Comparison of ENCODE assay signal across 26 mouse cellular contexts in the genomic region with DNA sequence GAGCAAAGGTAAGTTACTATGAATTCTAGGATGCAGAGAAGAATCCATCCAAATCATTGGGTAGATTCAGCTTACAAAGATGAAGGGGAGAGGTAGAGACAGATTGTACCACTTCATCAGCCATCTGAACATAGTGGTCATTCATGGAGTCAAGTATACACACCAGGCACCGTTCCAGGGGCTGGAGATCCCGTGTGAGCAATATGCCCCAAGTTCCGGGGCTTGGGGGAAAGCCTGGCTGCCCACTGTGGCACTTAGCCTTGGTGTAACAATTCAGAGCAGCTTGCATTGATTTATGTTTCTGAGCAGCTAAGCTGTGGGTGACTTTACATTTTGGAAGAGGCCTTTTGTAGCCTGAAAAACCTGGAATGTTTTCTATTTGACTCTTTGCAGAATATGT. TPM values are rescaled to one million over a fixed set of nuclear protein-coding genes. Genes with fewer than 3 reads are reported as not detected.
DNase-seq lines count a peak whose midpoint lies in the region; ATAC-seq and TF ChIP-seq lines count a peak whose summit lies in the region.
"Had no signal": no experiment of that assay in that cellular context is flagged by ENCODE, and none has a peak within 500 bp of the region (broad histone marks: within the 10 kb centered on the region; RNA-seq: fewer than 3 reads in every experiment).

No protein-coding gene starts in this region.

- no peak overlapping the region for H3K4me2 ChIP-seq in embryonic facial prominence, embryonic 13.5 days
- H3K4me2 ChIP-seq in midbrain, embryonic 15.5 days = no peak overlapping the region
- H3K4me2 ChIP-seq: forebrain, embryonic 13.5 days; heart, embryonic 13.5 days; hindbrain, embryonic 14.5 days had no signal

- ATAC-seq in embryonic facial prominence, embryonic 13.5 days (ENCODE audit: insufficient number of reproducible peaks, insufficient read depth, low FRiP score, low TSS enrichment, low read depth) = no peak
- no peak for ATAC-seq in midbrain, embryonic 15.5 days (replicated peaks)
- ATAC-seq: forebrain, embryonic 13.5 days; forebrain, embryonic 16.5 days; hindbrain, postnatal 0 days; inflammation-experienced regulatory T-cells, adult 6 months; intestine, embryonic 16.5 days had no signal

- H3K27me3 ChIP-seq in embryonic facial prominence, embryonic 13.5 days = no peaks in the 10 kb centered on the region
- no peaks in the 10 kb centered on the region for H3K27me3 ChIP-seq in embryonic facial prominence, embryonic 10.5 days (replicated peaks; ENCODE audit: low read depth, poor library complexity, severe bottlenecking)
- no peaks in the 10 kb centered on the region for H3K27me3 ChIP-seq in MEL (ENCODE audit: control insufficient read depth in 1 of 2, insufficient read depth in 2 of 2, low read length in 2 of 2)
- H3K27me3 ChIP-seq in midbrain, embryonic 15.5 days (replicated peaks) = no peaks in the 10 kb centered on the region
- H3K27me3 ChIP-seq: forebrain, embryonic 13.5 days; heart, embryonic 13.5 days had no signal

- peak overlapping the region; percentile 11; the same call in 1 of the 2 replicates for H3K27ac ChIP-seq in embryonic facial prominence, embryonic 13.5 days
- no peak overlapping the region for H3K27ac ChIP-seq in embryonic facial prominence, embryonic 10.5 days (replicated peaks)
- H3K27ac ChIP-seq in MEL (ENCODE audit: control insufficient read depth, low read depth, low read length) = no peak overlapping the region
- no peak overlapping the region for H3K27ac ChIP-seq in midbrain, embryonic 15.5 days
- H3K27ac ChIP-seq: forebrain, embryonic 10.5 days; forebrain, embryonic 13.5 days; heart, adult 2 months; heart, embryonic 10.5 days; heart, embryonic 13.5 days; hindbrain, embryonic 14.5 days; hindbrain, postnatal 0 days had no signal

- no peak for TF ChIP-seq RAD21 in MEL (IDR thresholded peaks at IDR 0.05; ENCODE audit: low read depth, low read length)

- no peaks in the 10 kb centered on the region for H3K36me3 ChIP-seq in embryonic facial prominence, embryonic 13.5 days
- H3K36me3 ChIP-seq in embryonic facial prominence, embryonic 10.5 days (replicated peaks) = no peaks in the 10 kb centered on the region
- peaks cover 0 to 29% of the 10 kb centered on the region in 2 experiments; a peak in 2 of 4 replicates for H3K36me3 ChIP-seq in MEL (ENCODE audit: control insufficient read depth in 1 of 2, insufficient read depth in 2 of 2, low read length in 2 of 2)
- H3K36me3 ChIP-seq in midbrain, embryonic 15.5 days (replicated peaks) = no peaks in the 10 kb centered on the region
- H3K36me3 ChIP-seq: forebrain, embryonic 10.5 days; heart, embryonic 10.5 days; heart, embryonic 13.5 days had no signal

- TF ChIP-seq EP300 in MEL (IDR thresholded peaks at IDR 0.05; ENCODE audit: low read depth in 1 of 2, low read length in 2 of 2) = no peak

- peak; percentile 52 to 68 for DNase-seq in adrenal gland, adult (ENCODE audit: inconsistent age in 2 of 2, low spot score in 1 of 2)
- no peak for DNase-seq in adrenal gland, adult 8-10 months
- DNase-seq in embryonic facial prominence, embryonic 10.5 days (ENCODE audit: low spot score) = no peak
- no peak for DNase-seq in MEL (ENCODE audit: low read depth, low spot score)
- DNase-seq in adrenal gland, postnatal 25 days = peak; percentile 33
- DNase-seq in thymus, postnatal 36 days = no peak
- DNase-seq: cerebellum, adult 11 months; cerebellum, adult 2 months; cerebellum, adult 9-11 months; cerebellum, postnatal 25 days; gastrocnemius, postnatal 10 days; gastrocnemius, postnatal 36 days; heart, adult 2 months; heart, postnatal 14 days; heart, postnatal 4 days had no signal

- no peak for TF ChIP-seq POLR2A in MEL (IDR thresholded peaks at IDR 0.05; ENCODE audit: control insufficient read depth in 1 of 2, insufficient read depth in 1 of 2, low read depth in 1 of 2, low read length in 2 of 2, poor library complexity in 1 of 2)

- H3K4me3 ChIP-seq in embryonic facial prominence, embryonic 13.5 days = no peak overlapping the region
- H3K4me3 ChIP-seq in embryonic facial prominence, embryonic 10.5 days = no peak overlapping the region
- H3K4me3 ChIP-seq in MEL (ENCODE audit: control insufficient read depth in 1 of 2, insufficient read depth in 1 of 2, low read depth in 2 of 2, low read length in 2 of 2) = no peak overlapping the region
- no peak overlapping the region for H3K4me3 ChIP-seq in midbrain, embryonic 15.5 days
- H3K4me3 ChIP-seq: forebrain, embryonic 10.5 days; forebrain, embryonic 13.5 days; heart, adult 2 months; heart, embryonic 10.5 days; heart, embryonic 13.5 days had no signal

- TF ChIP-seq CTCF in MEL (IDR thresholded peaks at IDR 0.05 in 2 of 3, conservative IDR thresholded peaks at IDR 0.05 in 1 of 3; ENCODE audit: control insufficient read depth in 1 of 3, insufficient read depth in 1 of 3, low read depth in 2 of 3, low read length in 3 of 3, poor library complexity in 1 of 3, severe bottlenecking in 1 of 3) = no peak

- no peak overlapping the region for H3K9ac ChIP-seq in embryonic facial prominence, embryonic 13.5 days
- H3K9ac ChIP-seq in MEL (ENCODE audit: control insufficient read depth, low read depth, low read length, poor library complexity, severe bottlenecking) = no peak overlapping the region
- no peak overlapping the region for H3K9ac ChIP-seq in midbrain, embryonic 15.5 days
- H3K9ac ChIP-seq: forebrain, embryonic 13.5 days; heart, embryonic 13.5 days; hindbrain, embryonic 14.5 days had no signal

- WGBS in embryonic facial prominence, embryonic 13.5 days = 63% methylated on average over 3 of the region's 3 CpGs
- WGBS in embryonic facial prominence, embryonic 10.5 days = 88% methylated on average over 3 of the region's 3 CpGs
- 85% methylated on average over 3 of the region's 3 CpGs for WGBS in midbrain, embryonic 15.5 days

- no peaks in the 10 kb centered on the region for H3K79me2 ChIP-seq in MEL (ENCODE audit: control insufficient read depth, insufficient read depth, low read length, poor library complexity)

- 0 out of 2 replicates have a peak, but pooled peaks cover under 1% of the 10 kb centered on the region for H3K9me3 ChIP-seq in embryonic facial prominence, embryonic 13.5 days
- peaks cover 7% of the 10 kb centered on the region; the same call in 1 of the 2 replicates for H3K9me3 ChIP-seq in embryonic facial prominence, embryonic 10.5 days
- no peaks in the 10 kb centered on the region for H3K9me3 ChIP-seq in MEL (replicated peaks; ENCODE audit: insufficient read depth, low read length)
- no peaks in the 10 kb centered on the region for H3K9me3 ChIP-seq in midbrain, embryonic 15.5 days
- H3K9me3 ChIP-seq: forebrain, embryonic 13.5 days; heart, embryonic 10.5 days; heart, embryonic 13.5 days had no signal

- no peaks in the 10 kb centered on the region for H3K4me1 ChIP-seq in embryonic facial prominence, embryonic 13.5 days
- H3K4me1 ChIP-seq in embryonic facial prominence, embryonic 10.5 days = no peaks in the 10 kb centered on the region
- H3K4me1 ChIP-seq in MEL (ENCODE audit: control insufficient read depth in 1 of 2, insufficient read depth in 2 of 2, low read length in 2 of 2) = peaks cover 29 to 33% of the 10 kb centered on the region in 2 experiments
- H3K4me1 ChIP-seq in midbrain, embryonic 15.5 days = no peaks in the 10 kb centered on the region
- H3K4me1 ChIP-seq: forebrain, embryonic 13.5 days had no signal

TF ChIP-seq in MEL, 35 proteins besides CTCF, POLR2A, EP300 and RAD21:
- no peak for TF ChIP-seq ZNF384 (IDR thresholded peaks at IDR 0.05; ENCODE audit: low read depth, low read length)
- no peak for TF ChIP-seq HCFC1 (IDR thresholded peaks at IDR 0.05; ENCODE audit: low read depth, low read length)
- no peak for TF ChIP-seq POLR2AphosphoS5 (IDR thresholded peaks at IDR 0.05; ENCODE audit: borderline replicate concordance, low read depth, low read length)
- 0 out of 2 replicates have a peak, but pooled peaks have one; percentile 20 for TF ChIP-seq CHD1 (IDR thresholded peaks at IDR 0.05; ENCODE audit: low read depth, low read length)
TF ChIP-seq in MEL: peak in this region for 1.

RNA-seq across cellular contexts. Expression of gene Prkar2b, which starts 24.8 kb away (rescaled TPM):
- 100 to 1,000 TPM; 295 to 379 (median 319) TPM for total RNA-seq in adrenal gland, adult 8-10 months (2022)
- polyA plus RNA-seq in embryonic facial prominence, embryonic 13.5 days (2015; fragmentation: Nextera tagmentation; extraction: Ambion mirVana) = 37.3 and 38.1 TPM in 2 replicates
- polyA plus RNA-seq in embryonic facial prominence, embryonic 10.5 days (2016; fragmentation: Nextera tagmentation; extraction: Ambion mirVana) = 34.3 and 37.9 TPM in 2 replicates
- 15.2 and 15.7 TPM in 2 replicates for total RNA-seq in MEL (2012; rRNA removed)
- 100 to 1,000 TPM in 1 of 2 experiments, 10 to 100 TPM in 1; 34.1 to 154 TPM for polyA plus RNA-seq in MEL (2012; ENCODE audit: insufficient read depth in 1 of 2, insufficient read length in 2 of 2, low read depth in 1 of 2, low replicate concordance in 2 of 2, missing spikeins in 1 of 2)
- total RNA-seq in adrenal gland, postnatal 25 days (2021) = 295 and 386 TPM in 2 replicates
- polyA plus RNA-seq in midbrain, embryonic 15.5 days (2015; fragmentation: Nextera tagmentation; extraction: Ambion mirVana) = 146 and 148 TPM in 2 replicates

Comparison
In these comparisons a context has a peak if more than half of its experiments do, and no peak if none do; other contexts are left out.
1. DNase-seq: peak in adrenal gland, adult (2 of 2) and adrenal gland, postnatal 25 days (single experiment); none in adrenal gland, adult 8-10 months (single experiment), embryonic facial prominence, embryonic 10.5 days (single experiment), MEL (single experiment) and thymus, postnatal 36 days (0 of 2).